Mouse (Mus musculus): ENCODE measurements around the gene Ap1g2. TPM values are rescaled to one million over a fixed set of nuclear protein-coding genes. Genes with fewer than 3 reads are reported as not detected.

The Ap1g2 gene
- polyA plus RNA-seq, 1 experiment from 2014 or later, result 38.5 TPM

Other genes with a start within 250 kb of the Ap1g2 start
- 8.4 and 10.6 TPM in 2 replicates for gene Homez, start 235.6 kb downstream of the Ap1g2 start, polyA plus RNA-seq (2015; fragmentation: Nextera tagmentation; extraction: Ambion mirVana)
- 2.4 and 2.7 TPM in 2 replicates for gene Ppp1r3e, start 229.0 kb downstream of the Ap1g2 start, polyA plus RNA-seq (2015; fragmentation: Nextera tagmentation; extraction: Ambion mirVana)
- gene Bcl2l2, start 223.2 kb downstream of the Ap1g2 start, polyA plus RNA-seq (2015; fragmentation: Nextera tagmentation; extraction: Ambion mirVana), result 4.2 and 4.3 TPM in 2 replicates
- 0.19 and 0.53 TPM in 2 replicates for gene Gm20521, start 223.2 kb downstream of the Ap1g2 start, polyA plus RNA-seq (2015; fragmentation: Nextera tagmentation; extraction: Ambion mirVana)
- gene Pabpn1, start 214.1 kb downstream of the Ap1g2 start, polyA plus RNA-seq (2015; fragmentation: Nextera tagmentation; extraction: Ambion mirVana), result 111 and 113 TPM in 2 replicates
- 45.5 and 48.6 TPM in 2 replicates for gene Slc22a17, start 193.5 kb downstream of the Ap1g2 start, polyA plus RNA-seq (2015; fragmentation: Nextera tagmentation; extraction: Ambion mirVana)
- gene Efs, start 180.5 kb downstream of the Ap1g2 start, polyA plus RNA-seq (2015; fragmentation: Nextera tagmentation; extraction: Ambion mirVana), result 27.7 and 30.4 TPM in 2 replicates
- 0.13 TPM in 1 of 2 replicates, not detected in the other for gene Il25, start 173.9 kb downstream of the Ap1g2 start, polyA plus RNA-seq (2015; fragmentation: Nextera tagmentation; extraction: Ambion mirVana)
- 3.6 and 4.6 TPM in 2 replicates for gene Cmtm5, start 170.3 kb downstream of the Ap1g2 start, polyA plus RNA-seq (2015; fragmentation: Nextera tagmentation; extraction: Ambion mirVana)
- gene Myh6, start 139.7 kb downstream of the Ap1g2 start, polyA plus RNA-seq (2015; fragmentation: Nextera tagmentation; extraction: Ambion mirVana), result 2.3 and 2.4 TPM in 2 replicates
- gene Gm17428, start 129.7 kb downstream of the Ap1g2 start, polyA plus RNA-seq (2015; fragmentation: Nextera tagmentation; extraction: Ambion mirVana), result not detected in 2 replicates
- gene Myh7, start 112.0 kb downstream of the Ap1g2 start, polyA plus RNA-seq (2015; fragmentation: Nextera tagmentation; extraction: Ambion mirVana), result 5.3 and 7.5 TPM in 2 replicates
- 81.2 and 88.0 TPM in 2 replicates for gene Ngdn, start 91.1 kb downstream of the Ap1g2 start, polyA plus RNA-seq (2015; fragmentation: Nextera tagmentation; extraction: Ambion mirVana)
- gene Zfhx2, start 14.3 kb downstream of the Ap1g2 start, polyA plus RNA-seq (2015; fragmentation: Nextera tagmentation; extraction: Ambion mirVana), result 4.4 and 5.1 TPM in 2 replicates
- gene Thtpa, start 11.8 kb downstream of the Ap1g2 start, polyA plus RNA-seq (2015; fragmentation: Nextera tagmentation; extraction: Ambion mirVana), result 19.4 and 21.6 TPM in 2 replicates
- gene Jph4, start 10.3 kb upstream of the Ap1g2 start, polyA plus RNA-seq (2015; fragmentation: Nextera tagmentation; extraction: Ambion mirVana), result 1.6 and 2.1 TPM in 2 replicates
- 0.37 and 0.40 TPM in 2 replicates for gene Dhrs2, start 115.4 kb upstream of the Ap1g2 start, polyA plus RNA-seq (2015; fragmentation: Nextera tagmentation; extraction: Ambion mirVana)